Mouse (Mus musculus): ENCODE data around the gene Mgat4e. TPM values are rescaled to one million over a fixed set of nuclear protein-coding genes. Genes with fewer than 3 reads are reported as not detected.

Mgat4e gene
- total RNA-seq (2021): not detected
- long read RNA-seq, experiment 1: 0 reads
- long read RNA-seq, experiment 2: 0 reads

DNA sequence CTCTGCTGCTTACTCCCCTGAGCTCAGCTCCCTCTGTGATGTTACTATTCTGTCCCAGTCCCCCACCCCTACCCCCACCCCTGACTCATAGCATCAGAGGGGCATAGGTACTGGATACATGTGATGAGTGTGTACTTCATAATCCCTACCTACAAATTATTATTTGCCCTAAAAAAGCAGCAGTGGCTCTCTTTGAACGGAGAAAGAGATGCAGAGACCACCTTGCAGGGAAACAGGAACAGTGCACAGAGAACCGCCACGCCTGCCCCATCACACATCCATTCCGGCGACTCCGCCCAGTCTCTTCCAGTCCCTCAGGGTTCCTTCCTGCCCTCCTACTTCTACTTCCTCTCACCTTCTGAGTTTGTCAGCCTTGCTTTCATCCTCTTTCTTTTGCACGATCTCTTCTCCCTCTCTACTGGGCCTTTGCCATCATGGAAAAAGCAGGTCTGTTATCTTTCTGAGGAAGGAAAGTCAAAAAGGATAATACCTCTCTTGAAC is at the start of gene Mgat4e:
Mgat4e (minus strand) TSS at position 51 of the 501 bp plus-strand sequence.
- DNase-seq: no peak
- intact Hi-C loops (cut with DNase I): no loop called here

DNA sequence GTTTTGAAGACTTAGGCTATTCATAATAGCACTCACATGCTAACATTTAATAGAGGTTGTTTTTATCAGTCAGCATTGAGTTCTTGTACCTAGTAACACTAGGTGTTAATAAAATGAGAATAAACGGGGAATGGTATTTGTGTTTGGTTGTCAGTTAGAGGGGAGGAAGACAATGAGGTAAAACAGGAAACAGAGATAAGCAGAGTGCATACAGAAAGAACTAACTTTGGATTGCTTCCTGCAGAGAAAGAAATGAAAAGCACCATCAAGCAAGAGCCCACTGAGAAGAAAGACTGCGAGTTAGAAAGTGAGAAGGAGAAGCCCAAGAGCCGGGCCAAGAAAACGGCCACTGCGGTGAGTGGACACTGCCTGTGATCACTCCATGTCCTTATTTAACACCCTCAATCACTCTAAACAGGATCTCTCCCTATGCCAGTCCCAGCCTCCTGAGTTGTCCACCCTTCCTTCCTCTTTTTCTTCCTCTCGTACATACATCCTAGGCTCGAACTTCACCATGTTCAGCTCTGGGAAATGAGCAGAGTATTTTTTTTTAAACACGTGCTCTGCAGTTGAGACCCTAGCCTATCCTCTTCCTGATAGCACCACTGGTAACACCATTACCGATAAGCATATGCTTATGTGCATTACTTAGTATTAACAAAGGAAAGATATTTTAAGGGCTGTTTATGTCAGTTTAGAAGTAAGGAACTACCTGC is 48.0 kb upstream of the Mgat4e start:
- no peak for DNase-seq
- intact Hi-C loops (cut with DNase I): loop anchor here (10.0 kb wide), 1 partner anchor 233 kb away; the partner anchor contains the start of gene Tmem183a

GRCm38 (mm10) chr1:134591773-134592172 is 42.3 kb upstream of the Mgat4e start:
- intact Hi-C loops (cut with DNase I): loop anchor here (5.0 to 10.0 kb wide), 2 partner anchors 74 to 227 kb away; partner anchors contain the start of gene Tmem183a
- DNase-seq: no peak

GRCm38 (mm10) chr1:134589676-134590075 is 40.2 kb upstream of the Mgat4e start:
- intact Hi-C loops (cut with DNase I): loop anchor here (5.0 to 10.0 kb wide), 2 partner anchors 72 to 225 kb away; partner anchors contain the start of gene Tmem183a
- DNase-seq: no peak

GRCm38 (mm10) chr1:134583560-134583959 is 34.1 kb upstream of the Mgat4e start:
- no peak for DNase-seq

GRCm38 (mm10) chr1:134580796-134581195 is 31.3 kb upstream of the Mgat4e start:
- intact Hi-C loops (cut with DNase I): no loop called here
- DNase-seq: no peak

More at GRCm38 (mm10) chr1:134583560-134583959, 34.1 kb upstream of the Mgat4e start:
- intact Hi-C loops (cut with DNase I): no loop called here

DNA sequence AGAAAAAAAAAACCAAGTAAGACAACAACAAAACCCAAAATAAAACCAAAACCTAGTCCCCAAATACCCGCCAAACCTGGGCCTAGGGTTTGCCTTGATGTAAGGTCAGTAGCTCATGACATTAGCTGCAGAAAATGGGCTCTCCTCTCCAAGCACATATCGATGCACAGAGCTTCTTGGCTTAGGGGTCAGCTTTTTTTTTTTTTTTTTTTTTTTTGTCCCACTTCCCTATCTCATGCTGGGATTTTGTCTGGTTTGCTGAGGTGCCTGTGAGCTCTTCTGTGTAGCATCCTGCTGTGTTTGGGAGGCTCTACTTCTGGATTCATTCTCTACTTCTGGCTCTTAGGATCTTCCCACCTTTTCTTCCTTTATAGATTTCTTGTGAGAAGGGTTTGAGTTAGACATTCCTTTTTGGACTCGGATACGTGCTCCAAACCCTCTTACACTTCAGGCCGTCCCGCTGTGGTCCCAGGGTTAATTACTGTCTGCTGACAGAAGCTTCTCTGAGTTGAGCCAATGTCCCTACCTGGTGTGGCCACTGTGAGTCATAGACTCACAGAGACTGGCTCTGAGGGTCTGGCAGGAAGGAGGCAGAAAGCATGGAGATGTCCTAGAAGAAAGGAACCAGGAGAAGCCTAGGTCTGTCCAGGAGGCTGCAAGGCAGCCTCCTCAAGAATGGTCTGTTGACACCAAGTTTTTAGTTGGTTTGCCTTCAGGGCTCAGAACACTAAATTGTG is 28.1 kb upstream of the Mgat4e start:
- DNase-seq: no peak
- intact Hi-C loops (cut with DNase I): no loop called here

DNA sequence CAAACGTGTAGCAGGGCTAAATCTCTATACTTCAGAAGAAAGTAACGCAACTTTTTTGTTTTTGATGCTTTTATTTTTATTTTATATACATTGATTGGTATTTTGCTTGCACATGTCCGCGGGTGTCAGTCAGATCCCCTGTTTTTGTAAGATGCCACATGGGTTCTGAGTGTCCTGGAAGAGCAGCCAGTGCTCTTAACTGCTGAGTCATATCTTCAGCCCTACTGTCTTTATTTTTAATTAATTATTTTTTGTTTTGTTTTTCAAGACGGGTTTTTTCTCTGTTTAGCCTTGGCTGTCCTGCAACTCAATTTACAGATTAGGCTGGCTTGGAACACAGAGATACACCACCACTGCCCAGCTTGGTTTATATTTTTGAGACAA is 24.4 kb upstream of the Mgat4e start:
- intact Hi-C loops (cut with DNase I): no loop called here
- DNase-seq: no peak

DNA sequence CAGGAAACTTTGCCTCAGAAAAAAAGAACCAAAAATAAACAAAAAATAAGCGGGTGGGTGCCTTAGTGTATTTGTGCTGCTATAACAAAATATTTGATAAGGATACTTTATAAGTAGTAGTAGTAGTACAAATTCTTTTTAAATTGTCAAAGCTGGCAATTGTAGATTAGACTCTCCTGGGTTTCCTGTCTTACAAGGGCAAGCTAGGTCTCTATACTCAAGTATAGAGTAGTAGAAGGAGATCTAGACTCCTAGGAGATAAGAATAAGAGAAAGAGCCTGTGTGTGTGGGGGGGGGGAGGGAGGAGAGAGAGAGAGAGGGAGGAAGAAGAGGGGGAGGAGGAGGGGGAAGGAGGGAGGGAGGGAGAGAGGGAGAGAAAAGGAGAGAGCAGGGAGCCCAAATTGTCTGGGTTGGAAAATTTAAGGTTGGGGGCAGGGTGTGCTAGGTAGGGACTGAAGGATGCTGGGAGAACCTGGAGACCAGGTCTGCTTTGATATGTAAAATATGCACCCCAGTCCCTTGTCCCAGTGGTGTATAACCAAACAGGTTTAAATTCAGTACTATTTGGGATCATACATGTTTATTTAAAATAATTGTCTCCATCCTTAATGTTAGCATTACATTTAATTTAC is 23.9 kb upstream of the Mgat4e start:
- intact Hi-C loops (cut with DNase I): no loop called here

GRCm38 (mm10) chr1:134570631-134571030 is 21.1 kb upstream of the Mgat4e start:
- intact Hi-C loops (cut with DNase I): no loop called here
- DNase-seq: no peak

More for the DNA sequence above, 23.9 kb upstream of the Mgat4e start:
- no peak for DNase-seq

DNA sequence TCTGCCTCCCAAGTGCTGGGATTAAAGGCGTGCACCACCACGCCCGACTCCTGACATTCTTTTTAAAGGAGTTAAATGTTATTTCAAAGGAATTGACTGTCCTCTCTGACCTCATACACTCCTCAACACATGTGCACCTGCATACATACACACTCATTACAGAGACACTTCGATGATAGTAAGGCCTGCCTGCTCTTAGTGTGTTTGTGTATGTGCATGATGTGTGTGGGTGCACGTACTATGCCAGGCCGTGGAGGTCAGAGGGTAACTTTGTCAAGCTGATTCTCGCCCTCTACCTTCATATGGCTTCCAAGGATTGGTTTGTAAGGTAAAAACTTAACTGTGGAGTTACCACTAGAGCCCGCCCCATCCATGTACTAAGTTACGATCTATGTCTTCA is 20.7 kb upstream of the Mgat4e start:
- intact Hi-C loops (cut with DNase I): no loop called here
- no peak for DNase-seq

DNA sequence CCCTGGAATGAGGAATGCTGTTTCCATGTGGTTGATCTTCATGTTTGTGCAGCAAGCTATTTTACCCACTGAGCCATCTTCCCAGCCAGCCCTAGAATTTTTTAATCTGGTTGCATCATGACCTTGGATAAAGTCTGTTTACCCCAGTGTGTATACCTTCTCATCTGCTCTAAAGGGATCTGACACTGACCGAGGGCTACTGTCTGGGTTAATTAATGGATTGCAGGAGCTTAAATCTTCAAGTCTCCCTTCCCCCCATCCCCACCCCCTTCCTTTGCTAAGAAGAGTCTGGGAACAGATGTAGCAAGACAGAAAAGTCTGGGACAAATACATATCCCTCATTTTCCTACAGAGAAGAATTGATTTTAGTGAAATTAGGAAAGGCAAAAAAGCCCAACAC is 18.0 kb upstream of the Mgat4e start:
- intact Hi-C loops (cut with DNase I): no loop called here
- no peak for DNase-seq

DNA sequence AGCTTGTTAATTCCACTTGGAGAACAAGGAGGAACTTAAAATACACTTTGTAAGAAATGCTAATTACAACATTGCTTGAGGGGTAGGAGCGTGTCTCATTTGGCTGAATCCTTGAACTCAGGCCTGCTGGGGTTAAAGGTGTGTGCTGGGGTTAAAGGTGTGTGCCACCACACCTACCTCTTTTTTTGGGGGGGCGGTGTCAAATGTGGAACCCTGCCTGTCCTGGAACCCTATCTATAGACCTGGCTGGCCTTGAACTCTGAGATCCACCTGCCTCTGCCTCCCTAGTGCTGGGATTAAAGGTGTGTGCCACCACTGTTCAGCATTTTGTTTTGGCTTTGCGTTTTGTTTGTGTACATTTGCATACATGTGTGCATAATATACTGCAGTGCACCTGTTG is 14.2 kb upstream of the Mgat4e start:
- DNase-seq: no peak
- intact Hi-C loops (cut with DNase I): no loop called here

- DNase-seq: no peak
- intact Hi-C loops (cut with DNase I): no loop called here
Measured at GRCm38 (mm10) chr1:134562457-134562856, 13.0 kb upstream of the Mgat4e start.

GRCm38 (mm10) chr1:134561770-134562143 is 12.3 kb upstream of the Mgat4e start:
- intact Hi-C loops (cut with DNase I): no loop called here
- DNase-seq: no peak

GRCm38 (mm10) chr1:134560801-134561769 is 11.6 kb upstream of the Mgat4e start:
- intact Hi-C loops (cut with DNase I): no loop called here
- DNase-seq: peak; percentile 10 to 15

DNA sequence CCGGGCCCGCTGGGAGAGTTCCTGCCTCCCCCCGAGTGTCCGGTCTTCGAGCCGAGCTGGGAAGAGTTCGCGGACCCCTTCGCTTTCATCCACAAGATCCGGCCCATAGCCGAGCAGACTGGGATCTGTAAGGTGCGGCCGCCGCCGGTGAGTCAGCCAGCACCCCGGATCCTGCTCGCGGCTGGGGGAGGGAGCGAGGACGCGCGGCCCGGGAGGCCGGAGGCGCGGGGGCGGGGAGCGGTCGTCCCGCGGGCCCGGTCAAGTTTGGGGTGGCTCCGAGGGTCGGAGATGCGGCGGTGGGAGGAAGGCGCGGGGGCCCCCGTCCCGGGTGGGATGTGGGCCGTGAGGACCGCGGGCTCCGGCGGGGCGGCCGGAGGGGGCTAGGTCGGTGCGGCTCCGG is 10.9 kb upstream of the Mgat4e start:
- intact Hi-C loops (cut with DNase I): no loop called here
- peak in 1 of 2 experiments; percentile 23 for DNase-seq

- peak; percentile 83 to 89 for DNase-seq
- intact Hi-C loops (cut with DNase I): no loop called here
Measured at GRCm38 (mm10) chr1:134559976-134560375, 10.5 kb upstream of the Mgat4e start, which contains the start of gene Kdm5b. Gene Kdm5b, plus strand, starts transcription at chr1:134560171.

DNA sequence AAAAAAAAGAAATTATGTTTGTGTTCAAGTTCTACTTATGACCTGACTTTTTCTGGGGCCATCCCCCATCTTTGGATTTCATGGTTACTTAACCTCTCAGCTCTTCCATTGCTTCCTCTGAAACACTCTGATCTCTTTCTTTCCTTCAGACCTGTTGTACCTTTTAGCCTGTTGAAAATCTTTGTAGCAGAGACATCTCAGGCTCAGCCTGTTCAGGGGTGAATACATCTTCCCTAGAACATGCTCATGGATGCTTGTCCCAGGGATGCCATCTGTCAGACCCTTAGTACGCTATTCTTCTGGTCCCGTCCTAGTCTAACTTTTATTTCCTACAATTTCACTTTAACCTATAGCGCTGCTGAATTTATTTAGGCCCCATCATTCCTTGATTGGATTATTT is 9.7 kb upstream of the Mgat4e start:
- intact Hi-C loops (cut with DNase I): no loop called here
- DNase-seq: no peak

GRCm38 (mm10) chr1:134558511-134558910 is 9.0 kb upstream of the Mgat4e start:
- intact Hi-C loops (cut with DNase I): no loop called here
- no peak for DNase-seq
